Mouse (Mus musculus): ENCODE data around the gene Eps15l1. TPM values are rescaled to one million over a fixed set of nuclear protein-coding genes. Genes with fewer than 3 reads are reported as not detected.

The Eps15l1 gene
- polyA plus RNA-seq, 1 experiment, result 22.8 TPM

DNA sequence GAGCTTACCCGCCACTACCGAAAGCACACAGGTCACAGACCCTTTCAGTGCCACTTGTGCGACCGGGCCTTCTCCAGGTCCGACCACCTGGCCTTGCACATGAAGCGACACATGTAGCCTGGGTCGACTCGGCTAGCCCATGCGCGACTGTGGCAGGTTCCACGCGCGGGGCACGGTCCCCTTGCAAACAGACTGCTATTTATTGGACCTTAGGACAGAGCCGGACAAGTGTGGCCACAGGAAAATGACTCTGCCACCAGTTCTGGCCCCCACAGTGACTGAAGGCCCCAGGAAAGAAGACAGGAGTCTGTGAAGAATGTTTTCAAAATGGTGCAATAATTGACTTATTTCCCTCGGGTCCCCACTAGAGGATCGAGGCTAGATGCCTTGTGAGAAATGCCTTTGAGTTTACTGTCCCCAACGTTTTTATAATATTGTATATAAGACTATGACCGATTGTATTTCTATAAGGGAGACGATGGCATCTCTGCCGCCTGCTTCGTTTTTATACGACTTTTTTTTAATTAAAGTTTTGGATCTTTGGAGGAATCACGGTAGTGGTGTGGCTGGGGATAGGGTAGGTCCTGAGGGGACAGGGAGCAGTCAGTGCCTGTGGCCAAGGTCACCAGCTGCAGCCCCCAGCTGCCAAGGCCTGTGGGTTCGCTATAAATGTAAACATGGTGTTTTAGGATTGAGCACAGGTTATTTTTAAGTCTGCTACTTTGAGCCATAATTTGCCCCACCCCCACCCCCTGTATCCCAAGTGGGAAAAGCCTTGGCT, 100.3 kb downstream of the Eps15l1 start:
- TF ChIP-seq MYOD1 (IDR thresholded peaks at IDR 0.05; ENCODE audit: control insufficient read depth in 1 of 3, insufficient read length in 2 of 3, low read depth in 2 of 3), result peak in 2 of 3 experiments; percentile 34 to 79
- peak; percentile 49 for TF ChIP-seq TCF12 (IDR thresholded peaks at IDR 0.05; ENCODE audit: insufficient read depth, poor library complexity, severe bottlenecking)
- TF ChIP-seq POLR2AphosphoS2 (IDR thresholded peaks at IDR 0.05; ENCODE audit: insufficient read length, low read depth), result peak; percentile 18
- TF ChIP-seq MYOG (IDR thresholded peaks at IDR 0.05; ENCODE audit: control insufficient read depth in 1 of 3, insufficient read depth in 1 of 3, insufficient read length in 2 of 3, low read depth in 2 of 3), result peak; percentile 50 to 70 (median 69)
- no peak for TF ChIP-seq REST (IDR thresholded peaks at IDR 0.05; ENCODE audit: insufficient read depth, insufficient read length)
- TF ChIP-seq E2F4 (IDR thresholded peaks at IDR 0.05; ENCODE audit: insufficient read depth), result no peak
- TF ChIP-seq TCF3 (IDR thresholded peaks at IDR 0.05; ENCODE audit: insufficient read length, low read depth), result no peak

DNA sequence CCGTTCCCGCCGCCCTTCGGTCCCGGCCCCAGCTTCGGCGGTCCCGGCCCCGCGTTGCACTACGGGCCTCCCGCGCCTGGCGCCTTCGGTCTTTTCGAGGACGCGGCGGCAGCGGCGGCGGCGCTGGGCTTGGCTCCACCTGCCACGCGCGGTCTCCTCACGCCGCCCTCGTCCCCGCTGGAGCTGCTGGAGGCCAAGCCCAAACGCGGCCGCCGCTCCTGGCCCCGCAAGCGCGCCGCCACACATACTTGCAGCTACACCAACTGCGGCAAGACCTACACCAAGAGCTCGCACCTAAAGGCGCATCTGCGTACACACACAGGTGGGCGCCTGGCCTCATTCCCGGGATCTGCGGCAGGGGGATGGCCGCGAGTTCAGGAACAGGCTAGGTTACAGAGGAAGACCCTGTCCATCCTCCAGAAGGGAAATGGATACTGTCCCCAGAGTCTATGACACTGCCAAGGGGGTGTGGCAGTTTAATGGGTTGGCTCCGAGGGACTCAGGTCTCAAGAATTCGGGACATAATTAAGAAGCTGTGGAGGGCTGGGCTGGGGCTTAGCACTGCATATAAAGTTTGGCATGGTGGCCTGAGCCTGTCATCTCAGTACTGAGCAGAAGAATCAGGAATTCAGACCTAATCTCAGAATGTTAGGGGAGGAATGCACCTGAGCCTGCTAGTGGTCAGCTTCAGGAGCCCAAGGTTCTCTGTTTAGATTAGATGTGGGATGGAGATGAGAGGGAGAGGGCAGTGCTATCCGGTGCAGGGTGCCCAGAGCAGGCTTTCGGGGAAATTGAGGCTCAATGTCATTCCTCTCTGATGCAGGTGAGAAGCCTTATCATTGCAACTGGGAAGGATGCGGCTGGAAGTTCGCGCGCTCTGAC, 101.1 kb downstream of the Eps15l1 start:
- no peaks in the 10 kb centered on the region for H3K36me3 ChIP-seq (ENCODE audit: control insufficient read depth, insufficient read depth)
- H3ac ChIP-seq (ENCODE audit: control insufficient read depth, insufficient read length), result peak overlapping the region; percentile 51
- peak overlapping the region; percentile 75 for H3K4me2 ChIP-seq (ENCODE audit: low read depth)
- H3K4me3 ChIP-seq, result peak overlapping the region; percentile 47
- no peak for TF ChIP-seq CEBPB (IDR thresholded peaks at IDR 0.05; ENCODE audit: insufficient read depth, poor library complexity, severe bottlenecking)
- no peak for TF ChIP-seq REST (IDR thresholded peaks at IDR 0.05; ENCODE audit: insufficient read depth, insufficient read length)
- peak in 1 of 3 experiments; percentile 20 for TF ChIP-seq MYOG (IDR thresholded peaks at IDR 0.05; ENCODE audit: control insufficient read depth in 1 of 3, insufficient read depth in 1 of 3, insufficient read length in 2 of 3, low read depth in 2 of 3)
- TF ChIP-seq MAX (IDR thresholded peaks at IDR 0.05; ENCODE audit: low read depth), result no peak
- TF ChIP-seq MYOD1 (IDR thresholded peaks at IDR 0.05; ENCODE audit: control insufficient read depth in 1 of 3, insufficient read length in 2 of 3, low read depth in 2 of 3), result peak in 1 of 3 experiments; percentile 11
- peaks cover 10% of the 10 kb centered on the region for H3K79me2 ChIP-seq (ENCODE audit: control insufficient read depth, insufficient read depth)
- no peaks in the 10 kb centered on the region for H3K27me3 ChIP-seq (ENCODE audit: control insufficient read depth, insufficient read depth, insufficient read length)

More for the DNA sequence above, 100.3 kb downstream of the Eps15l1 start:
- H3K79me2 ChIP-seq (ENCODE audit: control insufficient read depth, insufficient read depth), result peaks cover 10% of the 10 kb centered on the region
- H3K36me3 ChIP-seq (ENCODE audit: control insufficient read depth, insufficient read depth), result no peaks in the 10 kb centered on the region
- H3K4me2 ChIP-seq (ENCODE audit: low read depth), result peak overlapping the region; percentile 75
- no peak overlapping the region for H3ac ChIP-seq (ENCODE audit: control insufficient read depth, insufficient read length)
- H3K27me3 ChIP-seq (ENCODE audit: control insufficient read depth, insufficient read depth, insufficient read length), result no peaks in the 10 kb centered on the region
- H3K4me3 ChIP-seq, result peak overlapping the region; percentile 47

DNA sequence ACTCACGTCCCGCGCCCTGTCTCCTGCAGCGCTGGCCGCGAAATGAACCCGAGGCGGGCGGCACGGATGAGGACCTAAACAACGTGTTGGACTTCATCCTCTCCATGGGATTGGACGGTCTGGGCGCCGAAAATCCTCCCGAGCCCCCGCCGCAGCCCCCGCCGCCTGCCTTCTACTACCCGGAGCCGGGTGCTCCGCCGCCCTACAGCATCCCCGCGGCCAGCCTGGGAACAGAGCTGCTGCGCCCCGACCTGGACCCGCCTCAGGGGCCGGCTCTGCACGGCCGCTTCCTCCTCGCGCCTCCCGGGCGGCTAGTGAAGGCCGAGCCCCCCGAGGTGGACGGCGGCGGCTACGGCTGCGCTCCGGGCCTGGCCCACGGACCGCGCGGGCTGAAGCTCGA, 101.9 kb downstream of the Eps15l1 start:
- TF ChIP-seq POLR2A (IDR thresholded peaks at IDR 0.05; ENCODE audit: insufficient read length, low read depth) (no peak), CEBPB (IDR thresholded peaks at IDR 0.05; ENCODE audit: insufficient read depth, poor library complexity, severe bottlenecking) (no peak), TCF3 (IDR thresholded peaks at IDR 0.05; ENCODE audit: insufficient read length, low read depth) (no peak), MAX (IDR thresholded peaks at IDR 0.05; ENCODE audit: low read depth) (no peak), TCF12 (IDR thresholded peaks at IDR 0.05; ENCODE audit: insufficient read depth, poor library complexity, severe bottlenecking) (no peak), POLR2AphosphoS2 (IDR thresholded peaks at IDR 0.05; ENCODE audit: insufficient read length, low read depth) (no peak), MYOD1 (IDR thresholded peaks at IDR 0.05; ENCODE audit: control insufficient read depth in 1 of 3, insufficient read length in 2 of 3, low read depth in 2 of 3) (no peak), REST (IDR thresholded peaks at IDR 0.05; ENCODE audit: insufficient read depth, insufficient read length) (no peak), SRF (IDR thresholded peaks at IDR 0.05; ENCODE audit: control insufficient read depth, insufficient read length, low read depth) (no peak), USF1 (IDR thresholded peaks at IDR 0.05; ENCODE audit: low read depth) (no peak)
- peak overlapping the region; percentile 51 for H3ac ChIP-seq (ENCODE audit: control insufficient read depth, insufficient read length)
- H3K36me3 ChIP-seq (ENCODE audit: control insufficient read depth, insufficient read depth), result no peaks in the 10 kb centered on the region
- peak overlapping the region; percentile 47 for H3K4me3 ChIP-seq
- peaks cover 10% of the 10 kb centered on the region for H3K79me2 ChIP-seq (ENCODE audit: control insufficient read depth, insufficient read depth)
- H3K4me2 ChIP-seq (ENCODE audit: low read depth), result peak overlapping the region; percentile 75
- H3K27me3 ChIP-seq (ENCODE audit: control insufficient read depth, insufficient read depth, insufficient read length), result no peaks in the 10 kb centered on the region

DNA sequence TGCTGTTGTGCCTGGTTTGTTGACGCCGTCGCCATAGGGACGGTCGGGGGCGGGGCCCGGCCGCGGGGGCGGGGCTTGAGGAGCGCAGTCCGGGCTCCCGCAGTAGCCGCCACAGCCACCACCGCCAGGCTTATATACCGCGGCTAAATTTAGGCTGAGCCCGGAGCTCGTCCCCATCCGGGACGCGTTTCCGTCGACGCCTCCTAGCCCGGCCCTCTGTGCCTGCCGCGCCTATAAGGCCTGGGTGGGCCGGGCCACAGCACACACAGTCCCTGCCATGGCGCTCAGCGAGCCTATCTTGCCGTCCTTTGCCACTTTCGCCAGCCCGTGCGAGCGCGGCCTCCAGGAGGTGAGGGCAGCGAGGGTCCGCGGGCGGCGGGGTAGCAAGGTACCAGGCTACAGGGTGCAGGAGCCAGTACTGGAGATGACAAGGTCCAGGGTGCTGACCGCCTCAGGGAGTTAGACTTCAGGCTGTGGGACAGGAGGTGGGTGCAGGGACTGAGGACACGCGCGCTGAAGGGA, 102.4 kb downstream of the Eps15l1 start, which contains the start of gene Klf2:
Gene Klf2 (plus strand): TSS at position 233 of the 522 bp plus-strand sequence.
- H3ac ChIP-seq (ENCODE audit: control insufficient read depth, insufficient read length), result peak within 1 kb of the TSS; percentile 51
- TF ChIP-seq POLR2A (IDR thresholded peaks at IDR 0.05; ENCODE audit: insufficient read length, low read depth) (peak; percentile 97), TCF3 (IDR thresholded peaks at IDR 0.05; ENCODE audit: insufficient read length, low read depth) (no peak), MAX (IDR thresholded peaks at IDR 0.05; ENCODE audit: low read depth) (no peak), POLR2AphosphoS2 (IDR thresholded peaks at IDR 0.05; ENCODE audit: insufficient read length, low read depth) (peak; percentile 99), MYOG (IDR thresholded peaks at IDR 0.05; ENCODE audit: control insufficient read depth in 1 of 3, insufficient read depth in 1 of 3, insufficient read length in 2 of 3, low read depth in 2 of 3) (peak in 1 of 3 experiments; percentile 7), E2F4 (IDR thresholded peaks at IDR 0.05; ENCODE audit: insufficient read depth) (no peak), MYOD1 (IDR thresholded peaks at IDR 0.05; ENCODE audit: control insufficient read depth in 1 of 3, insufficient read length in 2 of 3, low read depth in 2 of 3) (peak in 1 of 3 experiments; percentile 16), TCF12 (IDR thresholded peaks at IDR 0.05; ENCODE audit: insufficient read depth, poor library complexity, severe bottlenecking) (no peak), SRF (IDR thresholded peaks at IDR 0.05; ENCODE audit: control insufficient read depth, insufficient read length, low read depth) (peak; percentile 21)
- no peaks in the 10 kb centered on the region for H3K36me3 ChIP-seq (ENCODE audit: control insufficient read depth, insufficient read depth)
- peak within 1 kb of the TSS; percentile 47 for H3K4me3 ChIP-seq
- H3K79me2 ChIP-seq (ENCODE audit: control insufficient read depth, insufficient read depth), result peaks cover 10% of the 10 kb centered on the region
- H3K27me3 ChIP-seq (ENCODE audit: control insufficient read depth, insufficient read depth, insufficient read length), result no peaks in the 10 kb centered on the region
- peak within 1 kb of the TSS; percentile 75 for H3K4me2 ChIP-seq (ENCODE audit: low read depth)
